Mouse (Mus musculus): ENCODE measurements around the gene Prex1. TPM values are rescaled to one million over a fixed set of nuclear protein-coding genes. Genes with fewer than 3 reads are reported as not detected.

Gene Prex1
- polyA plus RNA-seq, 1 experiment from 2014 or later: 10.4 TPM

- no peaks in the 10 kb centered on the region for H3K36me3 ChIP-seq (ENCODE audit: control insufficient read depth, insufficient read depth, low read length)
- H3K27ac ChIP-seq (ENCODE audit: low read length): no peak overlapping the region
- no peak overlapping the region for H3K4me3 ChIP-seq (ENCODE audit: low read depth, low read length)
- H3K9me3 ChIP-seq (ENCODE audit: control insufficient read depth, low read depth, low read length): no peaks in the 10 kb centered on the region
- no peaks in the 10 kb centered on the region for H3K27me3 ChIP-seq (ENCODE audit: control insufficient read depth, insufficient read depth, low read length)
- no peaks in the 10 kb centered on the region for H3K4me1 ChIP-seq (ENCODE audit: control insufficient read depth, insufficient read depth, low read length)
- WGBS: 88% methylated on average over 18 of the region's 18 CpGs
- H3K4me2 ChIP-seq (replicated peaks; ENCODE audit: low read depth, low read length): no peak overlapping the region
- H3K9ac ChIP-seq (replicated peaks; ENCODE audit: low read depth, low read length): no peak overlapping the region
- no peak for ATAC-seq (ENCODE audit: insufficient number of reproducible peaks, insufficient read depth, low FRiP score, low read depth)
Measured at GRCm38 (mm10) chr2:166601420-166601819, 112.2 kb downstream of the Prex1 start.

- 84% methylated on average over 12 of the region's 12 CpGs for WGBS
- H3K27me3 ChIP-seq (ENCODE audit: control insufficient read depth, insufficient read depth, low read length): no peaks in the 10 kb centered on the region
- H3K4me2 ChIP-seq (replicated peaks; ENCODE audit: low read depth, low read length): no peak overlapping the region
- no peak overlapping the region for H3K4me3 ChIP-seq (ENCODE audit: low read depth, low read length)
- no peak overlapping the region for H3K9ac ChIP-seq (replicated peaks; ENCODE audit: low read depth, low read length)
- H3K27ac ChIP-seq (ENCODE audit: low read length): no peak overlapping the region
- H3K9me3 ChIP-seq (ENCODE audit: control insufficient read depth, low read depth, low read length): no peaks in the 10 kb centered on the region
- ATAC-seq (ENCODE audit: insufficient number of reproducible peaks, insufficient read depth, low FRiP score, low read depth): no peak
- H3K36me3 ChIP-seq (ENCODE audit: control insufficient read depth, insufficient read depth, low read length): no peaks in the 10 kb centered on the region
- no peaks in the 10 kb centered on the region for H3K4me1 ChIP-seq (ENCODE audit: control insufficient read depth, insufficient read depth, low read length)
Measured at GRCm38 (mm10) chr2:166598453-166599155, 115.0 kb downstream of the Prex1 start.

GRCm38 (mm10) chr2:166597763-166598162, 115.9 kb downstream of the Prex1 start:
- Histone ChIP-seq H3K27me3 (ENCODE audit: control insufficient read depth, insufficient read depth, low read length) (no peaks in the 10 kb centered on the region), H3K36me3 (ENCODE audit: control insufficient read depth, insufficient read depth, low read length) (no peaks in the 10 kb centered on the region), H3K4me1 (ENCODE audit: control insufficient read depth, insufficient read depth, low read length) (no peaks in the 10 kb centered on the region), H3K4me3 (ENCODE audit: low read depth, low read length) (no peak overlapping the region), H3K9ac (replicated peaks; ENCODE audit: low read depth, low read length) (no peak overlapping the region), H3K4me2 (replicated peaks; ENCODE audit: low read depth, low read length) (no peak overlapping the region), H3K9me3 (ENCODE audit: control insufficient read depth, low read depth, low read length) (no peaks in the 10 kb centered on the region), H3K27ac (ENCODE audit: low read length) (no peak overlapping the region)
- no peak for ATAC-seq (ENCODE audit: insufficient number of reproducible peaks, insufficient read depth, low FRiP score, low read depth)
- WGBS: 78% methylated on average over 6 of the region's 6 CpGs

- Histone ChIP-seq H3K27ac (ENCODE audit: low read length) (no peak overlapping the region), H3K4me2 (replicated peaks; ENCODE audit: low read depth, low read length) (no peak overlapping the region), H3K36me3 (ENCODE audit: control insufficient read depth, insufficient read depth, low read length) (no peaks in the 10 kb centered on the region), H3K27me3 (ENCODE audit: control insufficient read depth, insufficient read depth, low read length) (no peaks in the 10 kb centered on the region), H3K4me3 (ENCODE audit: low read depth, low read length) (no peak overlapping the region), H3K9me3 (ENCODE audit: control insufficient read depth, low read depth, low read length) (no peaks in the 10 kb centered on the region), H3K4me1 (ENCODE audit: control insufficient read depth, insufficient read depth, low read length) (no peaks in the 10 kb centered on the region), H3K9ac (replicated peaks; ENCODE audit: low read depth, low read length) (no peak overlapping the region)
- peak; percentile 30; the same call in 1 of the 2 replicates for ATAC-seq (ENCODE audit: insufficient number of reproducible peaks, insufficient read depth, low FRiP score, low read depth)
- 46% methylated on average over 21 of the region's 21 CpGs for WGBS
Measured at GRCm38 (mm10) chr2:166592034-166592912, 121.4 kb downstream of the Prex1 start.

GRCm38 (mm10) chr2:166584491-166584890, 129.1 kb downstream of the Prex1 start:
- Histone ChIP-seq H3K27me3 (ENCODE audit: control insufficient read depth, insufficient read depth, low read length) (no peaks in the 10 kb centered on the region), H3K9ac (replicated peaks; ENCODE audit: low read depth, low read length) (no peak overlapping the region), H3K4me3 (ENCODE audit: low read depth, low read length) (no peak overlapping the region), H3K27ac (ENCODE audit: low read length) (no peak overlapping the region), H3K9me3 (ENCODE audit: control insufficient read depth, low read depth, low read length) (no peaks in the 10 kb centered on the region), H3K4me1 (ENCODE audit: control insufficient read depth, insufficient read depth, low read length) (no peaks in the 10 kb centered on the region), H3K36me3 (ENCODE audit: control insufficient read depth, insufficient read depth, low read length) (peaks cover 6% of the 10 kb centered on the region; the same call in 1 of the 2 replicates), H3K4me2 (replicated peaks; ENCODE audit: low read depth, low read length) (no peak overlapping the region)
- 77% methylated on average over 3 of the region's 3 CpGs for WGBS
- no peak for ATAC-seq (ENCODE audit: insufficient number of reproducible peaks, insufficient read depth, low FRiP score, low read depth)

- Histone ChIP-seq H3K4me2 (replicated peaks; ENCODE audit: low read depth, low read length) (no peak overlapping the region), H3K9ac (replicated peaks; ENCODE audit: low read depth, low read length) (no peak overlapping the region)
- 94% methylated on average over 5 of the region's 5 CpGs for WGBS
Measured at GRCm38 (mm10) chr2:166583292-166583691, 130.3 kb downstream of the Prex1 start.

GRCm38 (mm10) chr2:166581881-166582583, 131.6 kb downstream of the Prex1 start:
- no peak overlapping the region for H3K9ac ChIP-seq (replicated peaks; ENCODE audit: low read depth, low read length)
- H3K36me3 ChIP-seq (ENCODE audit: control insufficient read depth, insufficient read depth, low read length): peaks cover 6% of the 10 kb centered on the region; the same call in 1 of the 2 replicates
- H3K27ac ChIP-seq (ENCODE audit: low read length): no peak overlapping the region
- no peak for ATAC-seq (ENCODE audit: insufficient number of reproducible peaks, insufficient read depth, low FRiP score, low read depth)
- H3K4me3 ChIP-seq (ENCODE audit: low read depth, low read length): no peak overlapping the region
- H3K4me1 ChIP-seq (ENCODE audit: control insufficient read depth, insufficient read depth, low read length): no peaks in the 10 kb centered on the region
- no peaks in the 10 kb centered on the region for H3K27me3 ChIP-seq (ENCODE audit: control insufficient read depth, insufficient read depth, low read length)
- no peak overlapping the region for H3K4me2 ChIP-seq (replicated peaks; ENCODE audit: low read depth, low read length)
- WGBS: 93% methylated on average over 21 of the region's 21 CpGs
- no peaks in the 10 kb centered on the region for H3K9me3 ChIP-seq (ENCODE audit: control insufficient read depth, low read depth, low read length)

More at GRCm38 (mm10) chr2:166583292-166583691, 130.3 kb downstream of the Prex1 start:
- no peak overlapping the region for H3K27ac ChIP-seq (ENCODE audit: low read length)
- peaks cover 6% of the 10 kb centered on the region; the same call in 1 of the 2 replicates for H3K36me3 ChIP-seq (ENCODE audit: control insufficient read depth, insufficient read depth, low read length)
- H3K4me3 ChIP-seq (ENCODE audit: low read depth, low read length): no peak overlapping the region
- H3K4me1 ChIP-seq (ENCODE audit: control insufficient read depth, insufficient read depth, low read length): no peaks in the 10 kb centered on the region
- ATAC-seq (ENCODE audit: insufficient number of reproducible peaks, insufficient read depth, low FRiP score, low read depth): no peak
- no peaks in the 10 kb centered on the region for H3K9me3 ChIP-seq (ENCODE audit: control insufficient read depth, low read depth, low read length)
- H3K27me3 ChIP-seq (ENCODE audit: control insufficient read depth, insufficient read depth, low read length): no peaks in the 10 kb centered on the region

GRCm38 (mm10) chr2:166579793-166580192, 133.8 kb downstream of the Prex1 start:
- no peak for ATAC-seq (ENCODE audit: insufficient number of reproducible peaks, insufficient read depth, low FRiP score, low read depth)
- Histone ChIP-seq H3K9ac (replicated peaks; ENCODE audit: low read depth, low read length) (no peak overlapping the region), H3K36me3 (ENCODE audit: control insufficient read depth, insufficient read depth, low read length) (no peaks in the 10 kb centered on the region; the same call in 1 of the 2 replicates), H3K27me3 (ENCODE audit: control insufficient read depth, insufficient read depth, low read length) (no peaks in the 10 kb centered on the region), H3K4me2 (replicated peaks; ENCODE audit: low read depth, low read length) (no peak overlapping the region), H3K4me1 (ENCODE audit: control insufficient read depth, insufficient read depth, low read length) (no peaks in the 10 kb centered on the region), H3K27ac (ENCODE audit: low read length) (no peak overlapping the region), H3K9me3 (ENCODE audit: control insufficient read depth, low read depth, low read length) (no peaks in the 10 kb centered on the region), H3K4me3 (ENCODE audit: low read depth, low read length) (no peak overlapping the region)
- 83% methylated on average over 5 of the region's 5 CpGs for WGBS
